Mouse (Mus musculus): ENCODE data around the gene Traf3ip3. TPM values are rescaled to one million over a fixed set of nuclear protein-coding genes. Genes with fewer than 3 reads are reported as not detected.

The Traf3ip3 gene
- total RNA-seq (2021), result 1 to 10 TPM; 1.0 to 1.4 TPM

GRCm38 (mm10) chr1:193201383-193201778 is at the start of gene Traf3ip3:
Traf3ip3 (minus strand) TSS chr1:193201703.
- no peak for DNase-seq

GRCm38 (mm10) chr1:193250026-193250425 is 48.5 kb upstream of the Traf3ip3 start:
- DNase-seq, result no peak

GRCm38 (mm10) chr1:193244235-193244634 is 42.7 kb upstream of the Traf3ip3 start:
- no peak for DNase-seq

GRCm38 (mm10) chr1:193243571-193244193 is 42.2 kb upstream of the Traf3ip3 start:
- DNase-seq, result peak; percentile 26

- no peak for DNase-seq
Observed at GRCm38 (mm10) chr1:193242863-193243262, 41.4 kb upstream of the Traf3ip3 start.

- peak; percentile 73 for DNase-seq
Observed at GRCm38 (mm10) chr1:193242238-193242637, 40.7 kb upstream of the Traf3ip3 start.

GRCm38 (mm10) chr1:193241436-193241835 is 39.9 kb upstream of the Traf3ip3 start:
- no peak for DNase-seq

GRCm38 (mm10) chr1:193238426-193238825 is 36.9 kb upstream of the Traf3ip3 start:
- no peak for DNase-seq

- no peak for DNase-seq
Observed at GRCm38 (mm10) chr1:193234930-193235329, 33.4 kb upstream of the Traf3ip3 start.

- DNase-seq, result no peak
Observed at GRCm38 (mm10) chr1:193234130-193234645, 32.7 kb upstream of the Traf3ip3 start.

GRCm38 (mm10) chr1:193232732-193233131 is 31.2 kb upstream of the Traf3ip3 start:
- DNase-seq, result no peak

- no peak for DNase-seq
Observed at GRCm38 (mm10) chr1:193230935-193231334, 29.4 kb upstream of the Traf3ip3 start.

GRCm38 (mm10) chr1:193230531-193230930 is 29.0 kb upstream of the Traf3ip3 start:
- no peak for DNase-seq

GRCm38 (mm10) chr1:193229570-193229969 is 28.1 kb upstream of the Traf3ip3 start:
- DNase-seq, result no peak

GRCm38 (mm10) chr1:193227537-193227936 is 26.0 kb upstream of the Traf3ip3 start:
- DNase-seq, result no peak

- no peak for DNase-seq
Observed at GRCm38 (mm10) chr1:193226724-193227522, 25.4 kb upstream of the Traf3ip3 start.

- no peak for DNase-seq
Observed at GRCm38 (mm10) chr1:193226114-193226513, 24.6 kb upstream of the Traf3ip3 start.

GRCm38 (mm10) chr1:193225531-193225930 is 24.0 kb upstream of the Traf3ip3 start:
- no peak for DNase-seq

GRCm38 (mm10) chr1:193220408-193220807 is 18.9 kb upstream of the Traf3ip3 start:
- no peak for DNase-seq

GRCm38 (mm10) chr1:193216000-193216399 is 14.5 kb upstream of the Traf3ip3 start:
- DNase-seq, result no peak

GRCm38 (mm10) chr1:193214053-193214452 is 12.6 kb upstream of the Traf3ip3 start:
- DNase-seq, result no peak

- DNase-seq, result peak; percentile 20
Observed at GRCm38 (mm10) chr1:193211371-193211770, 9.9 kb upstream of the Traf3ip3 start.

- DNase-seq, result peak; percentile 70
Observed at GRCm38 (mm10) chr1:193208178-193208577, 6.7 kb upstream of the Traf3ip3 start.

- DNase-seq, result no peak
Observed at GRCm38 (mm10) chr1:193207503-193207902, 6.0 kb upstream of the Traf3ip3 start, which contains the start of gene Lamb3. Lamb3 (plus strand) TSS chr1:193207699.
